Mouse (Mus musculus): ENCODE results near the gene Drc3. TPM values are rescaled to one million over a fixed set of nuclear protein-coding genes. Genes with fewer than 3 reads are reported as not detected.

Gene Drc3
- polyA plus RNA-seq, 1 experiment: not detected

DNA sequence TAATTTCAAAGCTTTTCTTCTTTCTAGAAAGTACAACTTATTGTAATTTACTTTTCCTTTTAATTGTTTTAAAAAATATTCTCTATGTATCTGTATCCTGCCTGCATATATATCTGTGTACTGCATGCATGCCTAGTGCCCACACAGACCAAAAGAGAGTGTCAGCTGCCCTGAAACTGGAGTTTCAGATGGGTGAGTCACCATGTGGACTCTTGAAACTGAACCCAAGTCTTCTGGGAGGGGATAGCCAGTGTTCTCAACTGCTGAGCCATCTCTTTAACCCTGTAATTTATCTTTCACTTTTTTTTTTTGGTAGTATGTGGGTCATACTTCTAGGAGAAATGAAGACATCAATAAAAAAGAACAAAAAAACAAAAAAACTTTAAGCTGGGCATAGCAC lies 29.4 kb upstream of the Drc3 start:
- Histone ChIP-seq H3K27ac (ENCODE audit: insufficient read depth, low read depth, low read length) (no peak overlapping the region), H3K4me1 (ENCODE audit: control insufficient read depth, insufficient read depth, low read length) (peaks cover 12% of the 10 kb centered on the region)
- TF ChIP-seq CTCF (IDR thresholded peaks at IDR 0.05; ENCODE audit: insufficient read depth, low read depth, low read length): no peak
- no peak for TF ChIP-seq POLR2A (IDR thresholded peaks at IDR 0.05; ENCODE audit: insufficient read depth, low read depth, low read length)

DNA sequence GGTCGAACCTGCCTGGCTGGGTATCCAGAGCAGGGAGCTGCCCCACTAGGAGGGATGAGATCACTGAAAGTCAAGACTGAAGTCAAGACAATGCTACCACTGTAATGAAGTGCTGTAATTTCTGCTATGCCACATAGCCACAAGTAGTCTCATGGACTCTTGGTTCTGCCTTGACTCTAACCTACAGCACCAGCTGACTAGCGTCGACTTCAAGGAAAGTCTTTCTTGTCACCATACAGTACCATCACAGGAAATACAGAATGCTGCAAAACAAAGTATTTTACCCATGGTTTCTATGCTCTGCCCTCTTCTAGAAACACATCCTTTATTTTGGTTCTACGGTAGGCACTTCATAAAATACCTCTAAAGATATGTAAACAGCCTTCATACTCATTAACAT lies 22.6 kb upstream of the Drc3 start:
- TF ChIP-seq CTCF (IDR thresholded peaks at IDR 0.05; ENCODE audit: insufficient read depth, low read depth, low read length): no peak
- TF ChIP-seq POLR2A (IDR thresholded peaks at IDR 0.05; ENCODE audit: insufficient read depth, low read depth, low read length): no peak
- H3K4me1 ChIP-seq (ENCODE audit: control insufficient read depth, insufficient read depth, low read length): peaks cover 11% of the 10 kb centered on the region
- WGBS: 85% methylated on average over 4 of the region's 4 CpGs

More for the DNA sequence above, 29.4 kb upstream of the Drc3 start:
- H3K4me3 ChIP-seq (ENCODE audit: insufficient read depth, low read depth, low read length): no peak overlapping the region

DNA sequence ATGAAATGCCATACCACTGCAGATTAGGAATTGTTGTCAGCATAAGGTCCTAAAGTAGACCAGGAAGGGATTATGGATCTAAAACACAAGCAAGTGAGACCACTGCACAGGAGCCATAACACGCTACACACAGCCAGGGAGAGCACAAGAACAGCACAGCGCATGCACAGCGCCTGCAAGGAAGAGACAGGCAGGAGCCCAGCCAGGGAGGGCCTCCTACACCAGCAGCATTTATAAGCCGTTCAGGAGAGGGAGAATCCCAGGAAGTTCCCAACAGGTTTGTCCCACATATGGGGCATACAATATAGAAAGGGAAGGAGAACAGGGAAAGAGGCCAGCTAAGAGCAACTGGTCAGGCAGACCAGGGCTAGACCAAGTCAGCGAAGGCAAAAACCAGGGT lies 19.7 kb upstream of the Drc3 start:
- WGBS: 67% methylated on average over 5 of the region's 5 CpGs
- peaks cover 15% of the 10 kb centered on the region for H3K4me1 ChIP-seq (ENCODE audit: control insufficient read depth, insufficient read depth, low read length)
- no peak overlapping the region for H3K4me3 ChIP-seq (ENCODE audit: insufficient read depth, low read depth, low read length)
- TF ChIP-seq CTCF (IDR thresholded peaks at IDR 0.05; ENCODE audit: insufficient read depth, low read depth, low read length) (no peak), POLR2A (IDR thresholded peaks at IDR 0.05; ENCODE audit: insufficient read depth, low read depth, low read length) (no peak)
- peak overlapping the region; percentile 7; the same call in 1 of the 2 replicates for H3K27ac ChIP-seq (ENCODE audit: insufficient read depth, low read depth, low read length)

More for the DNA sequence above, 22.6 kb upstream of the Drc3 start:
- Histone ChIP-seq H3K4me3 (ENCODE audit: insufficient read depth, low read depth, low read length) (no peak overlapping the region), H3K27ac (ENCODE audit: insufficient read depth, low read depth, low read length) (no peak overlapping the region)

DNA sequence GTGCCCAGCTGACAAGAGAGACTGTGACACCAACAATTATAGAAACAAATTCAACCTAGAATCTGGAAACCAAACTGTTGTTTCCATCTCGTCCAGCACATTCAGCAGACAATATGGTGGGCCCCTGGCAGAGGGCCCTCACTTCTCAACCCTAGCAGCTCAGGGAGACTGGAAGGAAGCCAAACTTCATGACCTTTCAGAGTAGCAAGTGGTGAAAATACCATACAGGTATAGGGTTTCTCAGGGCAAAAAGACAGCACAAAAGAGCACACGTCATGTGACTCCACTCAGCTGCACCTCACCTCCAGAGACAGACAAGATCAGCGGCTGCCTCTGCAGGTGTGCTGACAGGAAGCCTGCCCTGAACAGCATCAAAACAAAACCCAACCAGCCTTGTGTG lies 19.0 kb upstream of the Drc3 start:
- Histone ChIP-seq H3K4me3 (ENCODE audit: insufficient read depth, low read depth, low read length) (no peak overlapping the region), H3K4me1 (ENCODE audit: control insufficient read depth, insufficient read depth, low read length) (peaks cover 15% of the 10 kb centered on the region), H3K27ac (ENCODE audit: insufficient read depth, low read depth, low read length) (peak overlapping the region; percentile 7; the same call in 1 of the 2 replicates)
- WGBS: 69% methylated on average over 3 of the region's 3 CpGs
- no peak for TF ChIP-seq POLR2A (IDR thresholded peaks at IDR 0.05; ENCODE audit: insufficient read depth, low read depth, low read length)
- no peak for TF ChIP-seq CTCF (IDR thresholded peaks at IDR 0.05; ENCODE audit: insufficient read depth, low read depth, low read length)

DNA sequence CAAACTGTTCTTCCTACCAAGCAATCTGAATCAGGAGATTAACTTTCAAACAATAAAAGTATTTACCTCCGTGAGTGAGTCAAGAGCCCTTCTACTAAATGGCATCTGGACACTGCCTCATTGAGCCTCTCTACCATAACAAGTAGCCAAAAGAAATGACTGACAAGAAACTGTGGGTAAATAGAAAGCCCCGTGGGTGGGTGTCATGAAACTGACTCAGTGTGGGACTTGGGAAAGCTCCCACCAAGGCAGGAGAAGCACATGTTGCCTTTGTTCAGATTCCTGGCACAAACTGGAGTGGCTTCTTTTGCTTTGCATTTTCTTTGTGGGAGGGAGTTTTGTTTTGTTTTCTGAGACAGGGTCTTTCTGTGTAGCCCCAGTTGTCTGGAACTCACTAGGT lies 17.4 kb upstream of the Drc3 start:
- Histone ChIP-seq H3K27ac (ENCODE audit: insufficient read depth, low read depth, low read length) (no peak overlapping the region), H3K4me1 (ENCODE audit: control insufficient read depth, insufficient read depth, low read length) (peaks cover 15% of the 10 kb centered on the region), H3K4me3 (ENCODE audit: insufficient read depth, low read depth, low read length) (no peak overlapping the region)
- TF ChIP-seq POLR2A (IDR thresholded peaks at IDR 0.05; ENCODE audit: insufficient read depth, low read depth, low read length): no peak
- no peak for TF ChIP-seq CTCF (IDR thresholded peaks at IDR 0.05; ENCODE audit: insufficient read depth, low read depth, low read length)
- WGBS: 43% methylated on average over 2 of the region's 2 CpGs

DNA sequence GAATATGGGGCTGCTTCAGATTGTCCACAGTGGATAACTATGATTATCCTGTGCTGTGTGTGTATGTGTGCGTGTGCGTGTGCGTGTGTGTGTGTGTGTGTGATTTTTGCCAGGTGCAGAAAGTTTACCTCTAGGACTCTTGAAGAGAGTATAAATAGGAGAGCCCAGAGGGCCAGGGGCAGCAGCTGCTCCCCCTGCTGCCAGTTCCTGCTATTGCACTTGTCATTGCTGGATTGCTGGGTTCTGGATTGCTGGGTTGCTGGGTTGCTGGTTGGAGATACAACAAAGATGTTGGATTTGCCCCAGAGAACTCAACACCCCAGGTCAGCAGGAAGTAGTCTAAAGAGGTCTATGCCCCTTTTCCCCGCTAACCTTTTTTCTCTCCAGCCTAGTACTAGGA lies 14.8 kb upstream of the Drc3 start:
- no peak overlapping the region for H3K27ac ChIP-seq (ENCODE audit: insufficient read depth, low read depth, low read length)
- 84% methylated on average over 4 of the region's 4 CpGs for WGBS
- peaks cover 15% of the 10 kb centered on the region for H3K4me1 ChIP-seq (ENCODE audit: control insufficient read depth, insufficient read depth, low read length)
- H3K4me3 ChIP-seq (ENCODE audit: insufficient read depth, low read depth, low read length): no peak overlapping the region
- TF ChIP-seq POLR2A (IDR thresholded peaks at IDR 0.05; ENCODE audit: insufficient read depth, low read depth, low read length) (no peak), CTCF (IDR thresholded peaks at IDR 0.05; ENCODE audit: insufficient read depth, low read depth, low read length) (peak; percentile 40)

DNA sequence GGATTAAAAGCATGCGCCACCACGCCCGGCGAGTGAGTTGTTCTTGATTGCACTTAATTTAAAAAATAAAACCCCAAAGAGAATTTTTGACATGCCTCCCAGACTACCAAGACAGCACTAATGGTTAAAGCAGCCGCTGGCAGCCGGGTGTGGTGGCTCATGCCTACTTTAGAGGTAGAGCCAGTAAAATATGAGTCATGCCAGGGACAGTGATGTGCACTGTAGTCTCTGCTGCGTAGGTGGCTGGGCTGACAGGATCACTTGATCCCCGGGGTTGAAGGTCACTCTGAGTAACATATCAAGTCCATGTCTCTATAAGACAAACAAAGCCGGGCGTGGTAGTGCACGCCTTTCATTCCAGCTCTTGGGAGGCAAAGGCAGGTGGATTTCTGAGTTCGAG lies 13.8 kb upstream of the Drc3 start:
- H3K4me1 ChIP-seq (ENCODE audit: control insufficient read depth, insufficient read depth, low read length): peaks cover 5% of the 10 kb centered on the region
- TF ChIP-seq CTCF (IDR thresholded peaks at IDR 0.05; ENCODE audit: insufficient read depth, low read depth, low read length) (no peak), POLR2A (IDR thresholded peaks at IDR 0.05; ENCODE audit: insufficient read depth, low read depth, low read length) (no peak)
- H3K27ac ChIP-seq (ENCODE audit: insufficient read depth, low read depth, low read length): no peak overlapping the region
- no peak overlapping the region for H3K4me3 ChIP-seq (ENCODE audit: insufficient read depth, low read depth, low read length)
- whole genome bisulfite sequencing: 81% methylated on average over 12 of the region's 12 CpGs

DNA sequence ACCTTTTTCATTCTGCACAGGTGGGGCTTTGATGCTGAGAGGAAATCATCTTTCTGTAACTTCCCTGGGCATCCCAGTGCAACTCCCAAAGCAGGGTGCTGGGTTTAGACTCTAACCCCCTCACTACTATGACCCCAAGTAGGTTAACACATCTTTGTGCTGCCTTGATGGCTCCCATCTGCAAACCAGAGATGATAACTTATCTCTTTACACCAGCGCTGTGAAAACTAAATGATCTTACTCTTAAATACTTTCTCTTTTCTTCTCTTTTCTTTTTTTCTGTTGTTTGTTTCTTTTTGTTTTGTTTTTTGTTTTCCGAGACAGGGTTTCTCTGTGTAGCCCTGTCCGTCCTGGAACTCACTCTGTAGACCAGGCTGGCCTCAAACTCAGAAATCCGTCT lies 7.3 kb upstream of the Drc3 start:
- Histone ChIP-seq H3K27ac (ENCODE audit: insufficient read depth, low read depth, low read length) (no peak overlapping the region), H3K4me3 (ENCODE audit: insufficient read depth, low read depth, low read length) (no peak overlapping the region), H3K4me1 (ENCODE audit: control insufficient read depth, insufficient read depth, low read length) (peaks cover 4% of the 10 kb centered on the region)
- TF ChIP-seq CTCF (IDR thresholded peaks at IDR 0.05; ENCODE audit: insufficient read depth, low read depth, low read length): no peak
- TF ChIP-seq POLR2A (IDR thresholded peaks at IDR 0.05; ENCODE audit: insufficient read depth, low read depth, low read length): no peak
- 86% methylated on average over 4 of the region's 4 CpGs for whole genome bisulfite sequencing

DNA sequence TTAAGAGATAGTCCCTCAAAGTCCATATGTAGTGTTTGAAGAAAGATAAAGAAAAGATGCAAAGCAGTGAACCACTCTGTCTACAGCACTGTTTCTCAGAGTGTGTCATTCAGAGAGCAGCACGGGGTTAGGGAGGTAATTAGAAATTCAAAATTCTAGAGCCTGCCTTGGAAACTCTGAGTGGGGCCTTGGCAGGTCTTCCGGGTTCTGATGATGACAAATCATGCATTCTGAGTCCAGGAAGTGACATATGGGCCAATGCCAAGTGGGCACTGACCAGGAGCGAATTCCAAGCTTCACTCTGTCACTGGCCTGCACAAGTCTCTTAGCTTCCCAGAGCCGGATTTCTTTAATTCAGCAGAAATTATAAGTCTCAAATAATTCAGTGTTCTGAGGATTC lies 6.6 kb upstream of the Drc3 start:
- Histone ChIP-seq H3K27ac (ENCODE audit: insufficient read depth, low read depth, low read length) (no peak overlapping the region), H3K4me1 (ENCODE audit: control insufficient read depth, insufficient read depth, low read length) (peaks cover 5% of the 10 kb centered on the region)
- WGBS: 23% methylated on average over 4 of the region's 4 CpGs

DNA sequence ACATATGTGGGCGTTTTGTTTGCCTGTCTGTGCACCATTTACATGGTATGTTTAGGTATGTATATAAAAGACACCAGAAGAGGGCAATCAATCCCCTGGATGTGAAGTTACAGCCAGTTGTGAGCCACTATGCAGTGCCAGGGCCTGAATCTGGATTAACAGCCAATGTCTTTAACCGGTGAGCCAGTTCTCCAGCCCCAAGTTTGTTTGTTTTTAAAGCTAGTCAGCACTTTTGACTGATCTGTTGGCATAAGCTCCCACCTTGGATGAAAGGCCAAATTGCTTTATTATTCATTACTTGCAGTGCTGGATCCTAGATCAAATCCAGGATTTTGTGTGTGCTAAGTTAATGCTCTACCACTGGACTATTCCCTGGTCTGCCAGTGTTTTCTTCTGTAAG lies 1.7 kb upstream of the Drc3 start:
- TF ChIP-seq POLR2A (IDR thresholded peaks at IDR 0.05; ENCODE audit: insufficient read depth, low read depth, low read length): no peak
- TF ChIP-seq CTCF (IDR thresholded peaks at IDR 0.05; ENCODE audit: insufficient read depth, low read depth, low read length): no peak
- no peak overlapping the region for H3K27ac ChIP-seq (ENCODE audit: insufficient read depth, low read depth, low read length)
- H3K4me1 ChIP-seq (ENCODE audit: control insufficient read depth, insufficient read depth, low read length): peaks cover 5% of the 10 kb centered on the region
- H3K4me3 ChIP-seq (ENCODE audit: insufficient read depth, low read depth, low read length): peak overlapping the region; percentile 84
- 28% methylated on average over 2 of the region's 2 CpGs for WGBS

More for the DNA sequence above, 6.6 kb upstream of the Drc3 start:
- TF ChIP-seq CTCF (IDR thresholded peaks at IDR 0.05; ENCODE audit: insufficient read depth, low read depth, low read length) (no peak), POLR2A (IDR thresholded peaks at IDR 0.05; ENCODE audit: insufficient read depth, low read depth, low read length) (no peak)
- no peak overlapping the region for H3K4me3 ChIP-seq (ENCODE audit: insufficient read depth, low read depth, low read length)

All from olfactory bulb, adult 2 months (tissue).